Mouse (Mus musculus) ES-Bruce4 (cell line): ENCODE results near the gene Gm572. TPM values are rescaled to one million over a fixed set of nuclear protein-coding genes. Genes with fewer than 3 reads are reported as not detected.

Source experiments
- H3K27ac ChIP-seq: 2 replicates; pipeline ENCODE4 v1.5.1; 2012; ENCODE audit warnings: low read length, inconsistent platforms; ENCODE audit not compliant: insufficient read depth
- H3K27me3 ChIP-seq: 2 replicates; pipeline ENCODE4 v1.6.1; 2012; ENCODE audit warnings: mild to moderate bottlenecking, low read length, inconsistent platforms; ENCODE audit not compliant: control insufficient read depth, poor library complexity, insufficient read depth, severe bottlenecking
- H3K36me3 ChIP-seq: 2 replicates; pipeline ENCODE4 v1.6.1; 2012; ENCODE audit warnings: inconsistent platforms, mild to moderate bottlenecking, low read length, moderate library complexity; ENCODE audit not compliant: control insufficient read depth, poor library complexity, insufficient read depth, severe bottlenecking
- H3K4me1 ChIP-seq: one replicate; pipeline ENCODE4 v1.8.1; 2011; ENCODE audit warnings: low read length; ENCODE audit not compliant: control insufficient read depth, insufficient read depth
- H3K4me3 ChIP-seq: 2 replicates; pipeline ENCODE4 v1.5.1; 2011; ENCODE audit warnings: low read depth, mild to moderate bottlenecking, low read length
- H3K9ac ChIP-seq: 2 replicates; pipeline ENCODE4 v1.6.1; 2012; ENCODE audit warnings: low read depth, mild to moderate bottlenecking, inconsistent platforms; ENCODE audit not compliant: poor library complexity, severe bottlenecking
- H3K9me3 ChIP-seq: replicated peaks from 2 replicates; pipeline ENCODE4 v1.6.1; 2012; ENCODE audit warnings: mild to moderate bottlenecking, low read length, inconsistent platforms; ENCODE audit not compliant: control insufficient read depth, poor library complexity, insufficient read depth, severe bottlenecking
- CTCF ChIP-seq: IDR thresholded peaks from one replicate; pipeline ENCODE4 v1.8.1; 2011; ENCODE audit warnings: low read depth, low read length
- EP300 ChIP-seq: IDR thresholded peaks from 2 replicates; pipeline ENCODE4 v1.6.1; 2011; ENCODE audit warnings: low read depth, low read length; ENCODE audit not compliant: insufficient read depth
- POLR2A ChIP-seq: IDR thresholded peaks from one replicate; pipeline ENCODE4 v1.8.1; 2011; ENCODE audit warnings: low read length; ENCODE audit not compliant: insufficient read depth
- polyA plus RNA-seq: library from polyadenylated mRNA; stranded (reverse); fragments of >200 nt; gene quantifications from 2 replicates; pipeline ENCODE4 v1.2.4, GENCODE M21; 2011; ENCODE audit warnings: low read depth; ENCODE audit not compliant: missing spikeins, insufficient read depth, insufficient read length

Gene Gm572
- polyA plus RNA-seq, result 0.49 TPM in 1 of 2 replicates, not detected in the other

DNA sequence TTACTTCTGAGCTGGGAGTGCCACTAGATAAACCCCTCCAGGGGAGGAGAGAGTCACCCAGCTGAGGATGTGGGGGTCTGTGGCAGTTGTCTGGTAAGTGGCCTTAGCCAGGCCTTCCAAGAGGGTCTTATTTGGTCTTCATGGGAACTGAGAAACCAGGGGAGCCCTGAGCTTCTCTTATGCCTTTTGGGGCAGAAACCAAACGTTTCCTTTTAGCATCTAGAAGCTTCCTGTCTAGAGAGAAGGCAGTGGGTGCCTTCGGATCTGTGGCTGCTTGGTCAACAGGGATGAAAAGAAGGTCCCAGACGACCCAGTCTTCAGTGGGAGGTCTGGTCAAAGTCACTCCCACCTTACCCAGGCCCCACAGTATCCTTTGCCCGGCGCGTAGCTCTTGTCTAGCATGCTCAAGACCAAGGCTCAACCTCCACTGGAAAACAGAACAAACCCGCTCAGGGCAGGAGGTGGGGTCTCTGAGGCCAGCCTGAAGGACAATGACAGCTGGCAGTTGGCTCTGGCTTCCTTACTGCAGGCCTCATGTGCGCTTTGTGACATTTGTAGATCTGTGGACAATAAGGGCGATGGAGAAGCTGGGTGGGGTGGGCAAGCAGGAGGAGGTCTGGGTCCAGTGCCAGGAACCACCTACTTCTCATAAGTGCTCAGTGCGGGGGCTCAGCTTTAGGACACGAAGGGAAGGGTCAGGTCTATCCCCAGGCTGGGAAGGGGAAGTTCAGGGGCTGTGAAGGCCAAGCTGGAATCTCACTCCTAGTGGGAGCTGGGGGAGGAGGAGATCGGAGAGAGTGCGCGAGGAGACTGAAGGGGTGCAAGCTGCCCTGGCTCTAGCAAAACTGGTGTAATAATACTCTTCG lies at the start of gene Gm572:
Gene Gm572, plus strand, starts transcription at position 27 of the 866 bp plus-strand sequence.
- TF ChIP-seq POLR2A, result no peak
- TF ChIP-seq CTCF, result no peak
- no peak for TF ChIP-seq EP300
- no peak within 1 kb of the TSS for H3K9ac ChIP-seq
- no peaks in the 10 kb centered on the region for H3K27me3 ChIP-seq
- no peak within 1 kb of the TSS for H3K27ac ChIP-seq
- peak within 1 kb of the TSS; percentile 29 for H3K4me3 ChIP-seq
- H3K9me3 ChIP-seq, result no peaks in the 10 kb centered on the region
- no peaks in the 10 kb centered on the region for H3K36me3 ChIP-seq
- no peaks in the 10 kb centered on the region for H3K4me1 ChIP-seq

DNA sequence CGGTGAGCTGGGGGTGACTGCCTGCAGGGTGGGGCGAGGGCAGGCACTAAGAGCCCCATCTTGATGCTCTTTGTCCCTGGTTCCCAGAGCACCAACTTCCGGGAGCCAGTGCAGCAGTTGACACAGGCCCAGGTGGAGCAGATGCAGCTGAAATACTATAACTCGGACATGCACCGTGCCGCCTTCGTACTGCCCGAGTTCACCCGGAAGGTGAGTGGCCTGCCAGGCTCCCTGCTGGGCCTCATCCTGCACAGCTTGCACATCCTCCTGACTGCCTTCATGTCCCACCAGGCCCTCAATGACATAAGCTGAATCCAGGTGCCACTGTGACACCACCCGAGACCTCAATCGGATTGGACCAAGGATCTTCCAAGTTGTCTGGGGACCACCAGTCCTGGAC lies 49.1 kb upstream of the Gm572 start:
- H3K36me3 ChIP-seq, result peaks cover 40% of the 10 kb centered on the region
- H3K27ac ChIP-seq, result no peak overlapping the region
- no peaks in the 10 kb centered on the region for H3K27me3 ChIP-seq
- H3K4me3 ChIP-seq, result no peak overlapping the region
- no peak for TF ChIP-seq POLR2A
- no peak for TF ChIP-seq EP300
- TF ChIP-seq CTCF, result no peak
- no peak overlapping the region for H3K9ac ChIP-seq
- no peaks in the 10 kb centered on the region for H3K9me3 ChIP-seq
- H3K4me1 ChIP-seq, result no peaks in the 10 kb centered on the region

DNA sequence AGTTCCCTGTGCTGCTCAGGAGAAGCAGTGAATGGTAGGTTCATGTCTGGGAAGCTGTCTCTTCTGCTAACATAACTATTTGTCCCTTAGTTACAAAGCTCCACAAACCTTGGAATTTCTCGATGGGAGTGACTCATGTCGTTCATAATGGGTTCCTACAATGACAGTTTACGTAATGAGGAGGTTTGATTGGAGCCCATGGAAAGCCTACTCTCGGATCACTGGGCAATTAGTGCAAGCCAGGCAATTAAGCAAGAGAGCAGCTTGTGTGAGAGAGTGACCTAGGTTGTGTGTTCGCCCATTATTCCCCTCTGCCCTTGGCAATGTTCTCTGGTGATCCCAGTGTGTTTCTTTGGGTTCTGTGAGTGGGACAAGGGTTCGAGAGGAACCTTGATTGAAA lies 47.2 kb upstream of the Gm572 start:
- Histone ChIP-seq H3K4me3 (no peak overlapping the region), H3K36me3 (peaks cover 40% of the 10 kb centered on the region), H3K4me1 (peaks cover 5% of the 10 kb centered on the region), H3K9me3 (no peaks in the 10 kb centered on the region), H3K27me3 (no peaks in the 10 kb centered on the region), H3K27ac (no peak overlapping the region), H3K9ac (no peak overlapping the region)
- no peak for TF ChIP-seq CTCF
- no peak for TF ChIP-seq EP300
- TF ChIP-seq POLR2A, result no peak

DNA sequence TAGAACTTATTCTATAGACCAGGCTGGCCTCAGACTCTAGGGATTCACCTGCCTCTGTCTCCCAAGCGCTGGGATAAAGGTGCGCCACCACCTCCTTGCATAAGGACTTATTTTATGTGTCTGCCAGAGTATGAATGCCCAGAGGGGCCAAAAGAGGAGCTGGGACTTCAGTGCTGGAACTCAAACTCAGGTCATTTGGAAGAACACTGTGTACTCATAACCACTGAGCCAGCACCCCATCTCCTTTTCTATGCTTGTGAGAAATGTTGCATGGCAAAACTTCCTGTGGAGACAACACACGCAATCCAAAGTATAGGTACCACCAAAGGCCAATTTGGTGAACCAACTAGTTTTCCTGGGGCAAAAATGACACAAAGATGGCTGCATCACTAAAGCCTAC lies 46.4 kb upstream of the Gm572 start:
- Histone ChIP-seq H3K36me3 (peaks cover 40% of the 10 kb centered on the region), H3K4me3 (no peak overlapping the region), H3K4me1 (peaks cover 6% of the 10 kb centered on the region), H3K9ac (no peak overlapping the region), H3K9me3 (no peaks in the 10 kb centered on the region), H3K27me3 (no peaks in the 10 kb centered on the region), H3K27ac (no peak overlapping the region)
- TF ChIP-seq POLR2A (no peak), CTCF (no peak), EP300 (no peak)

DNA sequence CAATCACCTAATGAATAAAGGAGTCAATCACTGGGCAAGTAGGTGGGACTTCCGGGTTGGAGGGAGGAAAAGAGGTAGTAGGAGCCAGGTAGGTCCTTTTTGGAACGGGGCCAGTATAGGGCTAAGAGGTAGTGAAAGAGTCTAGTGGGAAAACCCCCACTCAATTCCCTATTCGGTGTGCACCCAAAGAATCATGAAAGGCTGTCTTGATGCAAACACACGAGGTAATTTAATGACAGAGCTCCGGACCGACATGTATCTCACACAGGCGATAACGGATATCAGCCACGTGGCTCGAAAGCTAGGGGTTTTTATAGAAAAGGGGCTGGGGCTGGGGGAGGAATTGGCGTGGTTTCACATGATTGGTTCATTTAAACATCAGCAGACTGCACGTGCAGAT lies 44.3 kb upstream of the Gm572 start:
- Histone ChIP-seq H3K36me3 (peaks cover 31% of the 10 kb centered on the region), H3K4me3 (no peak overlapping the region), H3K9me3 (no peaks in the 10 kb centered on the region)

DNA sequence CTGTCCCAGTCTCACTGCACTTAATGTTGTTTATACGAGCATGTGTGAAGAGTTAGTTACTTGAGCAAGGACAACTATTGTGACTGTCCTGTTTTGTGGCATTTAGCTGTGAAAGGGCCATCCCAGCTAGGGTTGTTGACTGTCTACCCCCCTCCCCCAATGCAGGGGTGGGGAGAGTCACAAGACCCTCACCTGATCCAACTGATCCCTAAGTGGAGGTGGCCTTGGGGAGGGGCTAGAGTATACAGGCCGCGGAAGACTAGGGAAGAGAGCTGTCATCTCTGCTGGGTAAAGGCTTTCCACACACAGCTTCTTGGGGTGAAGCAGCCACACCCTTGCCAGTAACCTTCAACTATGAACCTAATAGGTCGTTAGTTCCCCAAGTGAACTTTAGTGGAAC lies 42.8 kb upstream of the Gm572 start:
- H3K27ac ChIP-seq, result peak overlapping the region; percentile 42

More for the DNA sequence above, 44.3 kb upstream of the Gm572 start:
- H3K27ac ChIP-seq, result 0 out of 2 replicates have a peak overlapping the region, but pooled peaks have one; percentile 8
- H3K9ac ChIP-seq, result no peak overlapping the region
- peaks cover 14% of the 10 kb centered on the region for H3K4me1 ChIP-seq
- H3K27me3 ChIP-seq, result no peaks in the 10 kb centered on the region
- TF ChIP-seq EP300, result no peak
- TF ChIP-seq POLR2A, result no peak
- no peak for TF ChIP-seq CTCF

More for the DNA sequence above, 42.8 kb upstream of the Gm572 start:
- Histone ChIP-seq H3K36me3 (peaks cover 16% of the 10 kb centered on the region), H3K9ac (no peak overlapping the region), H3K27me3 (no peaks in the 10 kb centered on the region), H3K4me1 (peaks cover 17% of the 10 kb centered on the region), H3K4me3 (no peak overlapping the region), H3K9me3 (no peaks in the 10 kb centered on the region)
- TF ChIP-seq POLR2A (no peak), EP300 (peak; percentile 96)
